Mouse (Mus musculus): ENCODE results near the gene Olfr1451.
"Not testable (repeated sequence)": the region's sequence is repeated elsewhere in the genome, so short reads cannot be mapped to it uniquely, and the experiment has no call there.

GRCm38 (mm10) chr19:12970082-12970481, 24.7 kb upstream of the Olfr1451 start:
- TF ChIP-seq CTCF (IDR thresholded peaks at IDR 0.05; ENCODE audit: low read depth, low read length); POLR2A (IDR thresholded peaks at IDR 0.05; ENCODE audit: extremely low read depth, insufficient read depth, low read length): not testable (repeated sequence)

Data from liver, adult 2 months (tissue).